ENCODE assay signal across 8 mouse cellular contexts in genomic region chr7:12927693-12928589, GRCm38 (mm10). TPM values are rescaled to one million over a fixed set of nuclear protein-coding genes. Genes with fewer than 3 reads are reported as not detected.
DNase-seq lines count a peak whose midpoint lies in the region; ATAC-seq lines count a peak whose summit lies in the region.

No protein-coding gene starts in this region.

- peaks cover 43% of the 10 kb centered on the region for H3K36me3 ChIP-seq in heart, embryonic 14.5 days (ENCODE audit: control insufficient read depth, insufficient read depth, low read length)
- H3K36me3 ChIP-seq in limb, embryonic 11.5 days (ENCODE audit: control insufficient read depth, insufficient read depth, low read length): peaks cover 20% of the 10 kb centered on the region
- H3K36me3 ChIP-seq in midbrain, embryonic 11.5 days (ENCODE audit: control insufficient read depth, insufficient read depth, low read length): peaks cover 26% of the 10 kb centered on the region

- peak overlapping the region; percentile 39 to 45 for H3K4me3 ChIP-seq in heart, embryonic 14.5 days (ENCODE audit: control insufficient read depth in 1 of 2, insufficient read depth in 1 of 2, low read depth in 1 of 2, low read length in 2 of 2)
- peak overlapping the region; percentile 24 for H3K4me3 ChIP-seq in limb, embryonic 11.5 days (ENCODE audit: low read depth, low read length)
- H3K4me3 ChIP-seq in midbrain, embryonic 11.5 days (ENCODE audit: low read depth, low read length): peak overlapping the region; percentile 16; the same call in 1 of the 2 replicates

- no peak overlapping the region for H3K27ac ChIP-seq in heart, embryonic 14.5 days (replicated peaks in 1 of 2; ENCODE audit: control insufficient read depth in 1 of 2, insufficient read depth in 1 of 2, low read depth in 2 of 2, low read length in 2 of 2)
- H3K27ac ChIP-seq in limb, embryonic 11.5 days (replicated peaks; ENCODE audit: low read depth, low read length): no peak overlapping the region
- H3K27ac ChIP-seq in midbrain, embryonic 11.5 days (ENCODE audit: low read depth, low read length): no peak overlapping the region

- peak overlapping the region; percentile 74 for H3K9ac ChIP-seq in heart, embryonic 14.5 days (ENCODE audit: low read length)
- H3K9ac ChIP-seq in limb, embryonic 11.5 days (ENCODE audit: low read length): peak overlapping the region; percentile 49; the same call in 1 of the 2 replicates
- peak overlapping the region; percentile 42; the same call in 1 of the 2 replicates for H3K9ac ChIP-seq in midbrain, embryonic 11.5 days (ENCODE audit: low read length)

- H3K4me2 ChIP-seq in heart, embryonic 14.5 days (ENCODE audit: low read length): peak overlapping the region; percentile 87
- H3K4me2 ChIP-seq in limb, embryonic 11.5 days (ENCODE audit: low read depth, severe bottlenecking): peak overlapping the region; percentile 52
- H3K4me2 ChIP-seq in midbrain, embryonic 11.5 days: peak overlapping the region; percentile 39

- 4% methylated on average over 65 of the region's 65 CpGs for WGBS in heart, embryonic 14.5 days
- 2% methylated on average over 62 of the region's 65 CpGs for WGBS in limb, embryonic 11.5 days
- 5% methylated on average over 65 of the region's 65 CpGs for WGBS in midbrain, embryonic 11.5 days

- peak; percentile 36 to 46 for DNase-seq in adrenal gland, adult 18-20 months (ENCODE audit: low spot score in 2 of 2)
- no peak for DNase-seq in adrenal gland, postnatal 4 days (ENCODE audit: low spot score in 2 of 2)
- peak; percentile 53 for DNase-seq in 3134 (ENCODE audit: extremely low read depth, insufficient read length, low spot score)
- peak; percentile 78 to 80 for DNase-seq in cerebellum, postnatal 14 days
- DNase-seq in limb, embryonic 11.5 days (ENCODE audit: low spot score): peak; percentile 56
- DNase-seq in midbrain, embryonic 11.5 days (ENCODE audit: low spot score, missing footprints): peak; percentile 90
- DNase-seq in testis, postnatal 14 days (ENCODE audit: low spot score): peak; percentile 21

- no peaks in the 10 kb centered on the region for H3K9me3 ChIP-seq in heart, embryonic 14.5 days (ENCODE audit: control insufficient read depth, low read length)
- H3K9me3 ChIP-seq in limb, embryonic 11.5 days (ENCODE audit: control insufficient read depth, low read length): no peaks in the 10 kb centered on the region
- no peaks in the 10 kb centered on the region for H3K9me3 ChIP-seq in midbrain, embryonic 11.5 days (ENCODE audit: control insufficient read depth, low read length)

- peak; percentile 18 for ATAC-seq in heart, embryonic 14.5 days (ENCODE audit: insufficient number of reproducible peaks, insufficient read depth, low FRiP score, low read depth)
- 0 out of 2 replicates have a peak, but pooled peaks have one; percentile 26 for ATAC-seq in limb, embryonic 11.5 days (ENCODE audit: insufficient number of reproducible peaks, low FRiP score, low TSS enrichment, low read depth)
- peak; percentile 47 for ATAC-seq in midbrain, embryonic 11.5 days (ENCODE audit: low FRiP score)

- no peaks in the 10 kb centered on the region for H3K27me3 ChIP-seq in heart, embryonic 14.5 days (ENCODE audit: control insufficient read depth, insufficient read depth, low read length)
- H3K27me3 ChIP-seq in limb, embryonic 11.5 days (ENCODE audit: control insufficient read depth, insufficient read depth, low read length): peaks cover 20% of the 10 kb centered on the region
- peaks cover 15% of the 10 kb centered on the region for H3K27me3 ChIP-seq in midbrain, embryonic 11.5 days (ENCODE audit: control insufficient read depth, insufficient read depth, low read length)

- H3K4me1 ChIP-seq in heart, embryonic 14.5 days (ENCODE audit: control insufficient read depth in 2 of 2, insufficient read depth in 2 of 2, low read length in 2 of 2): peaks cover 4 to 14% of the 10 kb centered on the region in 2 experiments; a peak in 3 of 4 replicates
- H3K4me1 ChIP-seq in limb, embryonic 11.5 days (ENCODE audit: control insufficient read depth, insufficient read depth, low read length): peaks cover 13% of the 10 kb centered on the region
- H3K4me1 ChIP-seq in midbrain, embryonic 11.5 days (ENCODE audit: control insufficient read depth, insufficient read depth, low read length): peaks cover 13% of the 10 kb centered on the region

RNA-seq across cellular contexts. Expression of gene Rnf225, which starts 0.7 kb away (rescaled TPM):
- total RNA-seq in adrenal gland, adult 18-20 months (2021): under 1 TPM; 0.30 to 0.45 TPM
- total RNA-seq in adrenal gland, postnatal 4 days (2021): under 1 TPM; 0.59 to 0.64 TPM
- 0.30 and 0.45 TPM in 2 replicates for polyA plus RNA-seq in heart, embryonic 14.5 days (2014; fragmentation: Nextera tagmentation; extraction: Ambion mirVana)
- polyA plus RNA-seq in limb, embryonic 11.5 days (2014; fragmentation: Nextera tagmentation; extraction: Ambion mirVana): 0.57 and 0.59 TPM in 2 replicates
- polyA plus RNA-seq in midbrain, embryonic 11.5 days (2014; fragmentation: Nextera tagmentation; extraction: Ambion mirVana): 0.55 and 0.59 TPM in 2 replicates

RNA-seq across cellular contexts. Expression of gene Rps5, which starts 5.9 kb away (rescaled TPM):
- 100 to 1,000 TPM; 896 to 922 TPM for total RNA-seq in adrenal gland, adult 18-20 months (2021)
- total RNA-seq in adrenal gland, postnatal 4 days (2021): 1,000 to 10,000 TPM; 1,322 to 1,347 TPM
- polyA plus RNA-seq in heart, embryonic 14.5 days (2014; fragmentation: Nextera tagmentation; extraction: Ambion mirVana): 660 and 762 TPM in 2 replicates
- 1,067 and 1,071 TPM in 2 replicates for polyA plus RNA-seq in limb, embryonic 11.5 days (2014; fragmentation: Nextera tagmentation; extraction: Ambion mirVana)
- 788 and 866 TPM in 2 replicates for polyA plus RNA-seq in midbrain, embryonic 11.5 days (2014; fragmentation: Nextera tagmentation; extraction: Ambion mirVana)

RNA-seq across cellular contexts. Expression of gene Zscan22, which starts 30.3 kb away (rescaled TPM):
- total RNA-seq in adrenal gland, adult 18-20 months (2021): 10 to 100 TPM; 13.9 to 14.2 TPM
- 10 to 100 TPM; 11.3 to 12.4 TPM for total RNA-seq in adrenal gland, postnatal 4 days (2021)
- 12.7 TPM in 2 replicates for polyA plus RNA-seq in heart, embryonic 14.5 days (2014; fragmentation: Nextera tagmentation; extraction: Ambion mirVana)
- polyA plus RNA-seq in limb, embryonic 11.5 days (2014; fragmentation: Nextera tagmentation; extraction: Ambion mirVana): 28.1 and 29.0 TPM in 2 replicates
- 19.6 and 21.7 TPM in 2 replicates for polyA plus RNA-seq in midbrain, embryonic 11.5 days (2014; fragmentation: Nextera tagmentation; extraction: Ambion mirVana)

RNA-seq across cellular contexts. Expression of gene Zfp324, which starts 37.7 kb away (rescaled TPM):
- 1 to 10 TPM; 8.4 to 9.5 TPM for total RNA-seq in adrenal gland, adult 18-20 months (2021)
- total RNA-seq in adrenal gland, postnatal 4 days (2021): 10 to 100 TPM; 12.7 to 13.5 TPM
- 6.1 and 6.3 TPM in 2 replicates for polyA plus RNA-seq in heart, embryonic 14.5 days (2014; fragmentation: Nextera tagmentation; extraction: Ambion mirVana)
- 8.2 and 10.2 TPM in 2 replicates for polyA plus RNA-seq in limb, embryonic 11.5 days (2014; fragmentation: Nextera tagmentation; extraction: Ambion mirVana)
- polyA plus RNA-seq in midbrain, embryonic 11.5 days (2014; fragmentation: Nextera tagmentation; extraction: Ambion mirVana): 7.8 TPM in 2 replicates

RNA-seq across cellular contexts. Expression of gene Zfp128, which starts 47.0 kb away (rescaled TPM):
- total RNA-seq in adrenal gland, adult 18-20 months (2021): 1 to 10 TPM; 3.0 to 4.0 TPM
- total RNA-seq in adrenal gland, postnatal 4 days (2021): 1 to 10 TPM; 5.3 to 5.7 TPM
- 3.5 and 3.8 TPM in 2 replicates for polyA plus RNA-seq in heart, embryonic 14.5 days (2014; fragmentation: Nextera tagmentation; extraction: Ambion mirVana)
- polyA plus RNA-seq in limb, embryonic 11.5 days (2014; fragmentation: Nextera tagmentation; extraction: Ambion mirVana): 6.3 and 7.7 TPM in 2 replicates
- 5.3 and 6.3 TPM in 2 replicates for polyA plus RNA-seq in midbrain, embryonic 11.5 days (2014; fragmentation: Nextera tagmentation; extraction: Ambion mirVana)

Comparison
In these comparisons a context has a peak if more than half of its experiments do, and no peak if none do; other contexts are left out.
1. DNase-seq: peak in adrenal gland, adult 18-20 months (2 of 2), 3134 (single experiment), cerebellum, postnatal 14 days (2 of 2), limb, embryonic 11.5 days (single experiment), midbrain, embryonic 11.5 days (single experiment) and testis, postnatal 14 days (single experiment); none in adrenal gland, postnatal 4 days (0 of 2).
2. Peak in every context shown above with its lines, with median percentiles within 50 percentile points of each other: ATAC-seq, H3K4me2 ChIP-seq, H3K4me3 ChIP-seq and H3K9ac ChIP-seq.